Mouse (Mus musculus): Measurements from ENCODE around the gene Trp73. TPM values are rescaled to one million over a fixed set of nuclear protein-coding genes. Genes with fewer than 3 reads are reported as not detected.

Gene Trp73
- polyA plus RNA-seq, 1 experiment from 2014 or later, result 6.6 TPM

DNA sequence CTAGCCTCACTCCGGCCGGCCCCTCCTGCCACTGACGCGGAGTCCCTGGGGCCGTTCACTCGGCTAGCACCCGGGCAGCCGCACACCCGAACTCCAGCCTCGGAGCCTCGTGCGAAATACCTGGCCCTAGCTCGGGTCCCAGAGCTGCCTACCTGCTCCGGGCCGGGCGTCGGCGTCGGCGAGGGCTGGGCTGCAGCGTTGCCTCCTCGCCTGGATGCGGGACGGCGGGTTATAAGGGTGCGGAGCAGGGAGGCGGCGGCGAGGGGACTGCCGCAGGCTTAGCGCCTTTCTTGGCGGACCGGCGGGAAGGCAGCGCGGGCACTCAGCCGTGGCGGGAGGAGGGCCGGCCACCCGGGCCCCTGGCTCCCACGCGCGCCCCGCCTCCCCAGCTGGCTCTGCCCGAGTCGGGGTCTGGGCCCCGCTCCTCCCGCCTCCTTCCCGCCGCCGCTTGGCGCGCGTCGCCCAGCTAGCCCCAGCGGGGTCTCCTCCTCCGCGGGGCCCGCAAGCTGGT, 282 bp downstream of the Trp73 start:
- H3K9ac ChIP-seq (ENCODE audit: low read length), result peak overlapping the region; percentile 51
- peaks cover 14% of the 10 kb centered on the region; the same call in 1 of the 2 replicates for H3K4me1 ChIP-seq (replicated peaks; ENCODE audit: control insufficient read depth, insufficient read depth, low read length)
- DNase-seq (ENCODE audit: low spot score), result peak; percentile 75
- WGBS, result under 1% methylated on average over 49 of the region's 59 CpGs
- peak overlapping the region; percentile 83 for H3K4me2 ChIP-seq (ENCODE audit: low read depth, low read length, severe bottlenecking)
- peak; percentile 31; the same call in 1 of the 2 replicates for ATAC-seq (replicated peaks; ENCODE audit: low FRiP score)
- H3K27me3 ChIP-seq (ENCODE audit: control insufficient read depth, insufficient read depth, low read length), result peaks cover 48% of the 10 kb centered on the region
- H3K36me3 ChIP-seq (ENCODE audit: control insufficient read depth, insufficient read depth, low read length), result no peaks in the 10 kb centered on the region
- no peaks in the 10 kb centered on the region for H3K9me3 ChIP-seq (ENCODE audit: control insufficient read depth, low read length)
- no peak overlapping the region for H3K27ac ChIP-seq (ENCODE audit: low read depth, low read length)
- peak overlapping the region; percentile 43 for H3K4me3 ChIP-seq (ENCODE audit: low read depth, low read length)

DNA sequence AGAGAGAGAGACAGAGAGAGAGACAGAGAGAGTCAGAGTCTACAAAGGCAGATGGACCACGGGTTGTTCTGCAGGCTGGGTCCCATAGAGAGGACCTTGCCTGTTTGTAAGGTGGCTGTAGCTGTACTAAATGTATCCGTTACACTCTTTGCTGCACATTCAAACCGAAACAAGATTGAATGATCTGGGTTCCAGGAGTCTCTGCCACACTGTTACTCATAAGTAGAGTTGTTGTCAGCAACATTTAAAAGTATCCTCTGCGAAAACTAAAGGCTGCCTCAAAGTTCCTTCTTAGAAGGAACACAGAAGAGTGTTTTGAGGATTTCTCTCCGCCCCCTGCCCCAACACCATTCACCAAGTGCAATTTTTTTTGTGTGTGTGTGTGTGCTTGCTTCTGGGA, 2.9 kb downstream of the Trp73 start:
- H3K4me1 ChIP-seq (replicated peaks; ENCODE audit: control insufficient read depth, insufficient read depth, low read length), result peaks cover 10% of the 10 kb centered on the region; the same call in 1 of the 2 replicates
- H3K4me2 ChIP-seq (ENCODE audit: low read depth, low read length, severe bottlenecking), result no peak overlapping the region
- no peak overlapping the region for H3K4me3 ChIP-seq (ENCODE audit: low read depth, low read length)
- no peak overlapping the region for H3K9ac ChIP-seq (ENCODE audit: low read length)
- H3K27ac ChIP-seq (ENCODE audit: low read depth, low read length), result no peak overlapping the region
- no peak for ATAC-seq (replicated peaks; ENCODE audit: low FRiP score)
- WGBS, result 68% methylated on average over 5 of the region's 5 CpGs
- H3K9me3 ChIP-seq (ENCODE audit: control insufficient read depth, low read length), result no peaks in the 10 kb centered on the region
- no peaks in the 10 kb centered on the region for H3K36me3 ChIP-seq (ENCODE audit: control insufficient read depth, insufficient read depth, low read length)
- no peak for DNase-seq (ENCODE audit: low spot score)
- peaks cover 48% of the 10 kb centered on the region for H3K27me3 ChIP-seq (ENCODE audit: control insufficient read depth, insufficient read depth, low read length)

DNA sequence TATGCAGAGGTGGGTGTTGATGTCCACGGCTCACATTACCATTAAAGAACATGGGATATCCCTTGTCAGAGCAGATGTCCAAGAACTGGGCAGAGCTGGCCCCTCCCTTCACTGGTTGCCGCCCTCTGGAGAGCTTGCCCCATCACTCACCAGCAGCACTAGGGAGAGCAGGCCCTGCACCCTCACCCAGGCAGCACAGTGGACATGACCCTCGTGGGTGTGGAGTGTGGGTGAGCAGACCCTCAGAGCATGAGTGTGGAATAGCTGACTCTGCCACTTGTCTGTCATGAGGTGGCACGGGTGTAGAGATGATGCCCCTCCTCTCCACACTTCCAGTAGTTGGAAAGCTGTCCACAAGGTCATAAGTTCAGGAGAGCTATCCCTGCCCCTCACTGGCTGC, 5.2 kb downstream of the Trp73 start:
- no peaks in the 10 kb centered on the region for H3K36me3 ChIP-seq (ENCODE audit: control insufficient read depth, insufficient read depth, low read length)
- WGBS, result 73% methylated on average over 4 of the region's 4 CpGs
- ATAC-seq (replicated peaks; ENCODE audit: low FRiP score) (no peak), DNase-seq (ENCODE audit: low spot score) (no peak)
- no peaks in the 10 kb centered on the region for H3K9me3 ChIP-seq (ENCODE audit: control insufficient read depth, low read length)
- H3K27ac ChIP-seq (ENCODE audit: low read depth, low read length), result no peak overlapping the region
- H3K4me1 ChIP-seq (replicated peaks; ENCODE audit: control insufficient read depth, insufficient read depth, low read length), result peaks cover 3% of the 10 kb centered on the region; the same call in 1 of the 2 replicates
- no peak overlapping the region for H3K4me3 ChIP-seq (ENCODE audit: low read depth, low read length)
- H3K4me2 ChIP-seq (ENCODE audit: low read depth, low read length, severe bottlenecking), result no peak overlapping the region
- no peak overlapping the region for H3K9ac ChIP-seq (ENCODE audit: low read length)
- H3K27me3 ChIP-seq (ENCODE audit: control insufficient read depth, insufficient read depth, low read length), result peaks cover 29% of the 10 kb centered on the region

DNA sequence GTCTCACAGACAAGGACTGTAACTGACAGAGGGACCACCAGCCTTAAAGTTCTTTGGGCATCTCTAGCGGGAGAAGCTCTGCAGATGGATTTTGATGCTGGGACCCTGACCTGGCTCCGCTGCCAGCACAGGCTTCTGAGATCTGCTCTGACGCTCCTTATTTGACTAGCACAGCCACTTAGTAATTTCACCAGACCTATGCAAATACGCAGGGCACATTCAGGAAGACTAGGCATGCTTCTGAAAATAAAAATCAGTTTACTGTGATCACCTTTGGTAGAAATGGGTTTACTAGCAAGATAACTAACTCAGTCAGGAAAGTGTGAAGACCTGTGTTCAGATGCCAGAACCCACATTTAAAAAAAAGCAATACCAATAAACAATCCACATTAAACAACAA, 8.1 kb downstream of the Trp73 start:
- Histone ChIP-seq H3K9me3 (ENCODE audit: control insufficient read depth, low read length) (no peaks in the 10 kb centered on the region), H3K9ac (ENCODE audit: low read length) (no peak overlapping the region), H3K36me3 (ENCODE audit: control insufficient read depth, insufficient read depth, low read length) (no peaks in the 10 kb centered on the region), H3K27ac (ENCODE audit: low read depth, low read length) (no peak overlapping the region), H3K4me3 (ENCODE audit: low read depth, low read length) (no peak overlapping the region), H3K4me2 (ENCODE audit: low read depth, low read length, severe bottlenecking) (no peak overlapping the region), H3K27me3 (ENCODE audit: control insufficient read depth, insufficient read depth, low read length) (no peaks in the 10 kb centered on the region), H3K4me1 (replicated peaks; ENCODE audit: control insufficient read depth, insufficient read depth, low read length) (no peaks in the 10 kb centered on the region; the same call in 1 of the 2 replicates)
- no peak for DNase-seq (ENCODE audit: low spot score)
- WGBS, result 84% methylated on average over 4 of the region's 4 CpGs
- ATAC-seq (replicated peaks; ENCODE audit: low FRiP score), result no peak

DNA sequence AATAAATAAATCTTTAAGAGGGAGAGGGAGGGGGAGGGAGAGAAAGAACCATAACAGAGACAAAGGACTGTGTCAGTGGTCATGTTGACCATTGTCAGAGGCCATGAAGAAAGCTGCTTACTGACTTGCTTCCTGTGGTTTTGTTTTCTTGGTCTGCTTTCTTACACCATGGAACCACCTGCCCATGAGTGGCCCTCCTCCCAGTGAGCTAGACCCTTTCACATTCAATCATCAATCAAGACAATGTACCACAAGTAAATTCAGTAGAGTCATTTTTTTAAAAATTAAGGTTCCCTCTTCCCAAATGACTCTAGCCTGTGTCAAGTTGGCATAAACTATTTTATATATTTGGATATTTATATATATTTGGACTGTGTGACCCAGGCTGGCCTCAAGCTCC, 10.1 kb downstream of the Trp73 start:
- no peak overlapping the region for H3K4me3 ChIP-seq (ENCODE audit: low read depth, low read length)
- no peak overlapping the region for H3K9ac ChIP-seq (ENCODE audit: low read length)
- H3K27me3 ChIP-seq (ENCODE audit: control insufficient read depth, insufficient read depth, low read length), result no peaks in the 10 kb centered on the region
- no peak overlapping the region for H3K27ac ChIP-seq (ENCODE audit: low read depth, low read length)
- ATAC-seq (replicated peaks; ENCODE audit: low FRiP score), result no peak
- H3K4me2 ChIP-seq (ENCODE audit: low read depth, low read length, severe bottlenecking), result no peak overlapping the region
- DNase-seq (ENCODE audit: low spot score), result no peak
- no peaks in the 10 kb centered on the region for H3K36me3 ChIP-seq (ENCODE audit: control insufficient read depth, insufficient read depth, low read length)
- H3K9me3 ChIP-seq (ENCODE audit: control insufficient read depth, low read length), result no peaks in the 10 kb centered on the region
- H3K4me1 ChIP-seq (replicated peaks; ENCODE audit: control insufficient read depth, insufficient read depth, low read length), result no peaks in the 10 kb centered on the region; the same call in 1 of the 2 replicates

DNA sequence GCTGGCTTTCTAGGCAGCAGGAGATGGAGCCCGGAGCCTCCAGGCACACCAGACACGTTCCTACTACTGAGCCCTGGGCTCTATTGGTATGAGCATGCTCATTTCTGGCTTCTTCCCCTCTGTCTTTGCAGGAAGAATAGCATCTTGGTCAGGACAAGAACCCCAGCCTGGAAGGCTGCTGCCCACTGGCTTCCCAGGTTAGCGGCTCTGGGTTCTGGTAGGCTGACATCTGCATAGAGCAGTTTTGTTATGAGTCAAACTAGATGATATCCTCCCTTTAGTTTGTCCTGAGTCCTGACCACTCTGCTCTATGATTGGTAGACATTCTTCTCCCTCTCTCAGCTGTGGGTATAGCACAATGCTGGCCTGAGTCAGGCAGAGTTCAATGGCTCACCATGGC, 12.7 kb downstream of the Trp73 start:
- no peaks in the 10 kb centered on the region for H3K36me3 ChIP-seq (ENCODE audit: control insufficient read depth, insufficient read depth, low read length)
- no peaks in the 10 kb centered on the region for H3K27me3 ChIP-seq (ENCODE audit: control insufficient read depth, insufficient read depth, low read length)
- no peak overlapping the region for H3K27ac ChIP-seq (ENCODE audit: low read depth, low read length)
- 80% methylated on average over 3 of the region's 3 CpGs for WGBS
- no peak overlapping the region for H3K9ac ChIP-seq (ENCODE audit: low read length)
- no peaks in the 10 kb centered on the region for H3K9me3 ChIP-seq (ENCODE audit: control insufficient read depth, low read length)
- no peaks in the 10 kb centered on the region; the same call in 1 of the 2 replicates for H3K4me1 ChIP-seq (replicated peaks; ENCODE audit: control insufficient read depth, insufficient read depth, low read length)
- no peak overlapping the region for H3K4me3 ChIP-seq (ENCODE audit: low read depth, low read length)
- DNase-seq (ENCODE audit: low spot score) (no peak), ATAC-seq (replicated peaks; ENCODE audit: low FRiP score) (no peak)
- no peak overlapping the region for H3K4me2 ChIP-seq (ENCODE audit: low read depth, low read length, severe bottlenecking)

DNA sequence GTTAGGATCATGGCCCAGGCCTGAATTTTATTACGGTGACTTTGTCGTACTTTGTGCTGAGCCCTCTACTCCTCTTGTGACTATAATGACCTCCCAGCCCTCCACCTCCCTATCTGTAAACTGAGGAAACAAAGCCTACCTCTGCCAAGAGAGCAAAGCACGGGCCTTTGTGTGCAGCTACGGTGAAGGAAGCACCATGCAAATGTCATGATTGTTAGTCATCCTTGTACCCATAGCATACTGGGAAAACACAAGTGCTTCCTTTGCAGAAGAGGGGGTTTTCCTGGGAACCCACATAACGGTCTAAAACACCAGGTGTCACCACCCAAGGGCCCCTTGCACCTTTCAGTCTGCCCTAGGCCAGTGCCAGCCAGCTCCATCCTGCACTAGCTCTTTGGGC, 14.8 kb downstream of the Trp73 start:
- Histone ChIP-seq H3K4me2 (ENCODE audit: low read depth, low read length, severe bottlenecking) (no peak overlapping the region), H3K4me3 (ENCODE audit: low read depth, low read length) (no peak overlapping the region), H3K36me3 (ENCODE audit: control insufficient read depth, insufficient read depth, low read length) (no peaks in the 10 kb centered on the region), H3K9ac (ENCODE audit: low read length) (no peak overlapping the region), H3K4me1 (replicated peaks; ENCODE audit: control insufficient read depth, insufficient read depth, low read length) (no peaks in the 10 kb centered on the region; the same call in 1 of the 2 replicates), H3K9me3 (ENCODE audit: control insufficient read depth, low read length) (no peaks in the 10 kb centered on the region), H3K27ac (ENCODE audit: low read depth, low read length) (no peak overlapping the region), H3K27me3 (ENCODE audit: control insufficient read depth, insufficient read depth, low read length) (no peaks in the 10 kb centered on the region)
- no peak for DNase-seq (ENCODE audit: low spot score)
- no peak for ATAC-seq (replicated peaks; ENCODE audit: low FRiP score)
- WGBS, result 78% methylated on average over 5 of the region's 5 CpGs

DNA sequence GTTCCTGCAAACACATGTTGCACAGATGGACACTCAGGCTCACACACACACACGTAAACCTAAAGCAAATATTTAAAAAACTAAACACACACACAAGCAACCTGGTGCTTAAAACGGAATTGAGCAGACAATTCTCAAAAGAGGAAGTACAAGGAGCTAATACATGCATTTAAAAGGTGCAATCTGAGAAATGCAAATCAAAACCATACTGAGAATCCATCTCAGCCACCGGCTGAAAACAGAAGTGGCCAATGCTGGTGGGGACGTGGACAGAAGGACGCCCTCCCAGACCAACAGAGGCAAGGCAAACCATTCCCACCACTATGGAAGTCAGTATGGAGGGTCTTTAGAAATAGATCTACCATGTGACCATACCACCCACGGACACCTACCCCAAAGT, 16.5 kb downstream of the Trp73 start:
- ATAC-seq (replicated peaks; ENCODE audit: low FRiP score), result no peak
- H3K27ac ChIP-seq (ENCODE audit: low read depth, low read length), result no peak overlapping the region
- no peak overlapping the region for H3K9ac ChIP-seq (ENCODE audit: low read length)
- H3K4me2 ChIP-seq (ENCODE audit: low read depth, low read length, severe bottlenecking), result no peak overlapping the region
- no peaks in the 10 kb centered on the region for H3K4me1 ChIP-seq (replicated peaks; ENCODE audit: control insufficient read depth, insufficient read depth, low read length)
- no peaks in the 10 kb centered on the region for H3K27me3 ChIP-seq (ENCODE audit: control insufficient read depth, insufficient read depth, low read length)
- 87% methylated on average over 6 of the region's 6 CpGs for WGBS
- H3K4me3 ChIP-seq (ENCODE audit: low read depth, low read length), result no peak overlapping the region
- no peaks in the 10 kb centered on the region for H3K9me3 ChIP-seq (ENCODE audit: control insufficient read depth, low read length)
- DNase-seq (ENCODE audit: low spot score), result no peak
- H3K36me3 ChIP-seq (ENCODE audit: control insufficient read depth, insufficient read depth, low read length), result no peaks in the 10 kb centered on the region

DNA sequence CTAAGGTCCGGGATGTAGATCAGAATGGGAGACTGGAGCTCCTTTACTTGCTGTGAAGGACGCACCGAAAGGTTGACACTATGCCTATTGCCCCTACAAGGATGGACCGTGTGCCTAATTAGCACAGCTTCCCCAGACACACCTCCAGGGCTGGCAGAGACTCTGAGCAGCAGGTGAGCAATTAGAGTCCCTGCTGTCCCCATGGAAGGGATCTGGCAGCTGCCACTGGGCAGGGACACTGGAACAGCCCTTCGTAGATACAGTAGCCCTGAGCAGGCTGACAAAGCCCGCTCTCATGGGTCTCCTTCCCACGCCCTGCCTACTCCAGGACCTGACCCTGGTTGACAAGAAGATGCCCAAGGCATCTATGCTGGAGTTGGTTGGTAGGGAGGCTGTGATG, 17.6 kb downstream of the Trp73 start:
- H3K4me3 ChIP-seq (ENCODE audit: low read depth, low read length), result no peak overlapping the region
- DNase-seq (ENCODE audit: low spot score) (no peak), ATAC-seq (replicated peaks; ENCODE audit: low FRiP score) (no peak)
- H3K4me1 ChIP-seq (replicated peaks; ENCODE audit: control insufficient read depth, insufficient read depth, low read length), result no peaks in the 10 kb centered on the region
- no peaks in the 10 kb centered on the region for H3K36me3 ChIP-seq (ENCODE audit: control insufficient read depth, insufficient read depth, low read length)
- H3K9me3 ChIP-seq (ENCODE audit: control insufficient read depth, low read length), result no peaks in the 10 kb centered on the region
- 79% methylated on average over 7 of the region's 7 CpGs for WGBS
- no peak overlapping the region for H3K27ac ChIP-seq (ENCODE audit: low read depth, low read length)
- no peak overlapping the region for H3K4me2 ChIP-seq (ENCODE audit: low read depth, low read length, severe bottlenecking)
- no peaks in the 10 kb centered on the region for H3K27me3 ChIP-seq (ENCODE audit: control insufficient read depth, insufficient read depth, low read length)
- no peak overlapping the region for H3K9ac ChIP-seq (ENCODE audit: low read length)

Data from forebrain, embryonic 11.5 days (tissue).